Mouse (Mus musculus): ENCODE measurements around the gene Slc34a1. TPM values are rescaled to one million over a fixed set of nuclear protein-coding genes. Genes with fewer than 3 reads are reported as not detected.

Slc34a1 gene
- polyA plus RNA-seq, 1 experiment from 2014 or later: 0.06 TPM

- no peak overlapping the region for H3K9ac ChIP-seq
- no peaks in the 10 kb centered on the region for H3K36me3 ChIP-seq
- 0 out of 2 replicates have a peak, but pooled peaks cover 4% of the 10 kb centered on the region for H3K4me1 ChIP-seq
- ATAC-seq (ENCODE audit: insufficient read depth, low FRiP score, low read depth): no peak
- H3K27me3 ChIP-seq (replicated peaks): peaks cover 3% of the 10 kb centered on the region; the same call in 1 of the 2 replicates
- WGBS: 72% methylated on average over 13 of the region's 13 CpGs
- H3K27ac ChIP-seq: no peak overlapping the region
- peak overlapping the region; percentile 34; the same call in 1 of the 2 replicates for H3K4me2 ChIP-seq
- no peaks in the 10 kb centered on the region for H3K9me3 ChIP-seq
- H3K4me3 ChIP-seq (replicated peaks): no peak overlapping the region
Observed at GRCm38 (mm10) chr13:55405783-55406390, 7.9 kb downstream of the Slc34a1 start.

- H3K36me3 ChIP-seq: no peaks in the 10 kb centered on the region
- 0 out of 2 replicates have a peak, but pooled peaks cover 4% of the 10 kb centered on the region for H3K4me1 ChIP-seq
- no peak overlapping the region for H3K9ac ChIP-seq
- no peak overlapping the region for H3K4me3 ChIP-seq (replicated peaks)
- 81% methylated on average over 4 of the region's 4 CpGs for WGBS
- H3K27me3 ChIP-seq (replicated peaks): peaks cover 3% of the 10 kb centered on the region; the same call in 1 of the 2 replicates
- H3K27ac ChIP-seq: no peak overlapping the region
- ATAC-seq (ENCODE audit: insufficient read depth, low FRiP score, low read depth): no peak
- no peak overlapping the region for H3K4me2 ChIP-seq
- no peaks in the 10 kb centered on the region for H3K9me3 ChIP-seq
Observed at GRCm38 (mm10) chr13:55407341-55407740, 9.4 kb downstream of the Slc34a1 start.

GRCm38 (mm10) chr13:55408546-55409120, 10.6 kb downstream of the Slc34a1 start:
- Histone ChIP-seq H3K4me1 (0 out of 2 replicates have a peak, but pooled peaks cover 4% of the 10 kb centered on the region), H3K9me3 (no peaks in the 10 kb centered on the region), H3K27ac (no peak overlapping the region), H3K4me3 (replicated peaks) (no peak overlapping the region), H3K27me3 (replicated peaks) (peaks cover 3% of the 10 kb centered on the region; the same call in 1 of the 2 replicates), H3K36me3 (no peaks in the 10 kb centered on the region), H3K9ac (no peak overlapping the region), H3K4me2 (no peak overlapping the region)
- WGBS: 83% methylated on average over 19 of the region's 19 CpGs
- no peak for ATAC-seq (ENCODE audit: insufficient read depth, low FRiP score, low read depth)

GRCm38 (mm10) chr13:55411826-55412225, 13.8 kb downstream of the Slc34a1 start:
- H3K4me1 ChIP-seq: peaks cover 9% of the 10 kb centered on the region; the same call in 1 of the 2 replicates
- no peak for ATAC-seq (ENCODE audit: insufficient read depth, low FRiP score, low read depth)

GRCm38 (mm10) chr13:55412643-55413307, 14.8 kb downstream of the Slc34a1 start:
- peaks cover 4% of the 10 kb centered on the region; the same call in 1 of the 2 replicates for H3K27me3 ChIP-seq (replicated peaks)
- peaks cover 9% of the 10 kb centered on the region; the same call in 1 of the 2 replicates for H3K4me1 ChIP-seq
- no peak overlapping the region for H3K27ac ChIP-seq
- no peak overlapping the region for H3K4me3 ChIP-seq (replicated peaks)
- no peaks in the 10 kb centered on the region for H3K36me3 ChIP-seq
- WGBS: 81% methylated on average over 13 of the region's 13 CpGs
- no peaks in the 10 kb centered on the region for H3K9me3 ChIP-seq
- no peak overlapping the region for H3K9ac ChIP-seq
- H3K4me2 ChIP-seq: no peak overlapping the region
- ATAC-seq (ENCODE audit: insufficient read depth, low FRiP score, low read depth): no peak

More at GRCm38 (mm10) chr13:55411826-55412225, 13.8 kb downstream of the Slc34a1 start:
- Histone ChIP-seq H3K27ac (no peak overlapping the region), H3K4me2 (no peak overlapping the region), H3K27me3 (replicated peaks) (peaks cover 4% of the 10 kb centered on the region; the same call in 1 of the 2 replicates), H3K9ac (no peak overlapping the region), H3K36me3 (no peaks in the 10 kb centered on the region), H3K4me3 (replicated peaks) (no peak overlapping the region), H3K9me3 (no peaks in the 10 kb centered on the region)
- WGBS: 77% methylated on average over 7 of the region's 7 CpGs

GRCm38 (mm10) chr13:55413333-55413732, 15.3 kb downstream of the Slc34a1 start:
- Histone ChIP-seq H3K27ac (no peak overlapping the region), H3K4me2 (no peak overlapping the region), H3K9me3 (no peaks in the 10 kb centered on the region), H3K4me1 (peaks cover 9% of the 10 kb centered on the region; the same call in 1 of the 2 replicates), H3K9ac (no peak overlapping the region), H3K36me3 (no peaks in the 10 kb centered on the region), H3K27me3 (replicated peaks) (peaks cover 6% of the 10 kb centered on the region), H3K4me3 (replicated peaks) (no peak overlapping the region)
- 76% methylated on average over 12 of the region's 12 CpGs for WGBS
- ATAC-seq (ENCODE audit: insufficient read depth, low FRiP score, low read depth): no peak

GRCm38 (mm10) chr13:55414743-55415380, 16.9 kb downstream of the Slc34a1 start, which contains the start of gene Pfn3:
Gene Pfn3 (minus strand): TSS chr13:55415232.
- Histone ChIP-seq H3K4me3 (replicated peaks) (peak within 1 kb of the TSS; percentile 34), H3K4me1 (peaks cover 11% of the 10 kb centered on the region; the same call in 1 of the 2 replicates), H3K9ac (no peak within 1 kb of the TSS), H3K27me3 (replicated peaks) (peaks cover 20% of the 10 kb centered on the region), H3K27ac (no peak within 1 kb of the TSS), H3K36me3 (no peaks in the 10 kb centered on the region), H3K9me3 (no peaks in the 10 kb centered on the region), H3K4me2 (peak within 1 kb of the TSS; percentile 62)
- WGBS: 9% methylated on average over 41 of the region's 41 CpGs
- ATAC-seq (ENCODE audit: insufficient read depth, low FRiP score, low read depth): peak; percentile 29; the same call in 1 of the 2 replicates

GRCm38 (mm10) chr13:55418004-55418403, 20.0 kb downstream of the Slc34a1 start:
- 11% methylated on average over 12 of the region's 12 CpGs for WGBS
- Histone ChIP-seq H3K27ac (no peak overlapping the region), H3K4me2 (peak overlapping the region; percentile 16; the same call in 1 of the 2 replicates), H3K9ac (no peak overlapping the region), H3K9me3 (no peaks in the 10 kb centered on the region), H3K27me3 (replicated peaks) (peaks cover 44% of the 10 kb centered on the region), H3K36me3 (no peaks in the 10 kb centered on the region), H3K4me3 (replicated peaks) (no peak overlapping the region), H3K4me1 (peaks cover 11% of the 10 kb centered on the region; the same call in 1 of the 2 replicates)
- ATAC-seq (ENCODE audit: insufficient read depth, low FRiP score, low read depth): peak; percentile 59; the same call in 1 of the 2 replicates

- H3K9ac ChIP-seq: no peak overlapping the region
- 66% methylated on average over 5 of the region's 5 CpGs for WGBS
- no peak overlapping the region for H3K4me2 ChIP-seq
- peaks cover 40% of the 10 kb centered on the region for H3K27me3 ChIP-seq (replicated peaks)
- H3K4me3 ChIP-seq (replicated peaks): no peak overlapping the region
- no peak for ATAC-seq (ENCODE audit: insufficient read depth, low FRiP score, low read depth)
- no peaks in the 10 kb centered on the region for H3K36me3 ChIP-seq
- no peaks in the 10 kb centered on the region for H3K9me3 ChIP-seq
- peaks cover 11% of the 10 kb centered on the region; the same call in 1 of the 2 replicates for H3K4me1 ChIP-seq
- H3K27ac ChIP-seq: no peak overlapping the region
Observed at GRCm38 (mm10) chr13:55419142-55419541, 21.2 kb downstream of the Slc34a1 start.

GRCm38 (mm10) chr13:55420018-55420932, 22.3 kb downstream of the Slc34a1 start:
- peak overlapping the region; percentile 52; the same call in 1 of the 2 replicates for H3K4me2 ChIP-seq
- no peak overlapping the region for H3K9ac ChIP-seq
- H3K4me3 ChIP-seq (replicated peaks): no peak overlapping the region; the same call in 1 of the 2 replicates
- H3K9me3 ChIP-seq: no peaks in the 10 kb centered on the region
- peaks cover 40% of the 10 kb centered on the region for H3K27me3 ChIP-seq (replicated peaks)
- H3K4me1 ChIP-seq: peaks cover 4% of the 10 kb centered on the region; the same call in 1 of the 2 replicates
- no peak for ATAC-seq (ENCODE audit: insufficient read depth, low FRiP score, low read depth)
- WGBS: 28% methylated on average over 51 of the region's 51 CpGs
- no peak overlapping the region for H3K27ac ChIP-seq
- no peaks in the 10 kb centered on the region for H3K36me3 ChIP-seq
